Mouse (Mus musculus) limb, embryonic 14.5 days (tissue): ENCODE measurements around the gene Prkcsh. TPM values are rescaled to one million over a fixed set of nuclear protein-coding genes. Genes with fewer than 3 reads are reported as not detected.

ENCODE experiments used
- ATAC-seq: fragments of 200-750 bp; cut with Nextera tagmentation; 2 replicates; pipeline ENCODE4 v1.8.0; 2017; ENCODE audit warnings: low read depth, moderate number of reproducible peaks, moderate TSS enrichment; ENCODE audit not compliant: low FRiP score
- DNase-seq: peaks from one replicate; pipeline ENCODE4 v3.0.0-alpha.2; 2015; ENCODE audit warnings: low spot score
- H3K27ac ChIP-seq: fragments of 300-500 bp; sonication (generic); replicated peaks from 2 replicates; pipeline ENCODE4 v1.5.1; 2014; ENCODE audit warnings: low read depth, mild to moderate bottlenecking, low read length, moderate library complexity, mixed read lengths
- H3K27me3 ChIP-seq: fragments of 300-500 bp; sonication (generic); 2 replicates; pipeline ENCODE4 v1.6.1; 2014; ENCODE audit warnings: low read length, mixed read lengths; ENCODE audit not compliant: control insufficient read depth, insufficient read depth
- H3K36me3 ChIP-seq: fragments of 300-500 bp; sonication (generic); 2 replicates; pipeline ENCODE4 v1.6.1; 2014; ENCODE audit warnings: mild to moderate bottlenecking, low read length, moderate library complexity, mixed read lengths; ENCODE audit not compliant: control insufficient read depth, insufficient read depth
- H3K4me1 ChIP-seq: fragments of 300-500 bp; sonication (generic); 2 replicates; pipeline ENCODE4 v1.6.1; 2014; ENCODE audit warnings: antibody characterized with exemption, low read length, mixed read lengths; ENCODE audit not compliant: control insufficient read depth, insufficient read depth
- H3K4me2 ChIP-seq: fragments of 300-500 bp; sonication (generic); replicated peaks from 2 replicates; pipeline ENCODE4 v1.6.1; 2014; ENCODE audit warnings: low read depth, mild to moderate bottlenecking, low read length, moderate library complexity; ENCODE audit not compliant: severe bottlenecking
- H3K4me3 ChIP-seq: fragments of 300-500 bp; sonication (generic); replicated peaks from 2 replicates; pipeline ENCODE4 v1.5.1; 2014; ENCODE audit warnings: low read length
- H3K9ac ChIP-seq: fragments of 300-500 bp; sonication (generic); 2 replicates; pipeline ENCODE4 v1.6.1; 2014; ENCODE audit warnings: mild to moderate bottlenecking, low read depth, low read length, moderate library complexity; ENCODE audit not compliant: severe bottlenecking
- H3K9me3 ChIP-seq: fragments of 300-500 bp; sonication (generic); 2 replicates; pipeline ENCODE4 v1.6.1; 2016; ENCODE audit warnings: low read length; ENCODE audit not compliant: control insufficient read depth
- POLR2A ChIP-seq: fragments of 200-500 bp; IDR thresholded peaks from 2 replicates; pipeline ENCODE4 v1.8.0; 2012; ENCODE audit warnings: inconsistent platforms, mild to moderate bottlenecking, moderate library complexity, borderline replicate concordance; ENCODE audit not compliant: insufficient read depth, insufficient read length; ENCODE audit errors: extremely low read depth
- WGBS: fragments of 180-500 bp; shearing (Covaris S2); extraction: QIAGEN DNeasy Blood & Tissue Kit; methylation state at CpG from one replicate; pipeline ENCODE4 v1.1.7; 2014; 5-methylcytosine and 5-hydroxymethylcytosine counted together
- polyA plus RNA-seq, 2 experiments: library from polyadenylated mRNA; depleted of rRNA in 1 of 2; stranded (reverse) in 1 of 2; unstranded in 1 of 2; fragments of >200 nt; fragmentation: Nextera tagmentation in 1 of 2; extraction: Ambion mirVana in 1 of 2; gene quantifications; 2 replicates each; pipeline versions ENCODE4 v1.2.1 to v1.2.3; 2012 to 2014

Gene Prkcsh
- polyA plus RNA-seq, 2 experiments: 89.0 to 156 TPM

- H3K9ac ChIP-seq: no peak overlapping the region
- no peak for DNase-seq
- no peaks in the 10 kb centered on the region for H3K27me3 ChIP-seq
- H3K9me3 ChIP-seq: no peaks in the 10 kb centered on the region
- H3K36me3 ChIP-seq: peaks cover 86% of the 10 kb centered on the region
- no peak for TF ChIP-seq POLR2A
- no peak overlapping the region for H3K4me3 ChIP-seq
- H3K4me1 ChIP-seq: no peaks in the 10 kb centered on the region
- no peak overlapping the region for H3K27ac ChIP-seq
- no peak for ATAC-seq
- 89% methylated on average over 5 of the region's 5 CpGs for WGBS
- no peak overlapping the region for H3K4me2 ChIP-seq
Observed at GRCm38 (mm10) chr9:22011055-22011454, 8.4 kb downstream of the Prkcsh start.

GRCm38 (mm10) chr9:22012731-22013130 is 10.1 kb downstream of the Prkcsh start:
- no peak for TF ChIP-seq POLR2A
- Histone ChIP-seq H3K36me3 (peaks cover 69% of the 10 kb centered on the region), H3K9ac (no peak overlapping the region), H3K4me2 (no peak overlapping the region), H3K9me3 (no peaks in the 10 kb centered on the region), H3K4me1 (no peaks in the 10 kb centered on the region), H3K4me3 (no peak overlapping the region), H3K27me3 (no peaks in the 10 kb centered on the region), H3K27ac (no peak overlapping the region)
- no peak for DNase-seq
- ATAC-seq: no peak
- WGBS: 93% methylated on average over 7 of the region's 13 CpGs

- peaks cover 34% of the 10 kb centered on the region for H3K36me3 ChIP-seq
- no peak for TF ChIP-seq POLR2A
- no peaks in the 10 kb centered on the region for H3K27me3 ChIP-seq
- no peak overlapping the region for H3K4me3 ChIP-seq
- H3K27ac ChIP-seq: no peak overlapping the region
- no peak overlapping the region for H3K4me2 ChIP-seq
- no peak for ATAC-seq
- no peak for DNase-seq
- H3K4me1 ChIP-seq: no peaks in the 10 kb centered on the region
- WGBS: 72% methylated on average over 10 of the region's 10 CpGs
- H3K9ac ChIP-seq: no peak overlapping the region
- no peaks in the 10 kb centered on the region for H3K9me3 ChIP-seq
Observed at GRCm38 (mm10) chr9:22016245-22016644, 13.6 kb downstream of the Prkcsh start.

GRCm38 (mm10) chr9:22017208-22017825 is 14.7 kb downstream of the Prkcsh start:
- H3K36me3 ChIP-seq: peaks cover 23% of the 10 kb centered on the region
- H3K9me3 ChIP-seq: no peaks in the 10 kb centered on the region
- H3K4me1 ChIP-seq: no peaks in the 10 kb centered on the region
- H3K4me3 ChIP-seq: no peak overlapping the region
- no peak for ATAC-seq
- H3K9ac ChIP-seq: no peak overlapping the region
- H3K27me3 ChIP-seq: no peaks in the 10 kb centered on the region
- TF ChIP-seq POLR2A: no peak
- H3K4me2 ChIP-seq: no peak overlapping the region
- DNase-seq: no peak
- H3K27ac ChIP-seq: no peak overlapping the region
- 70% methylated on average over 7 of the region's 7 CpGs for WGBS

- no peaks in the 10 kb centered on the region for H3K9me3 ChIP-seq
- ATAC-seq (no peak), DNase-seq (no peak)
Observed at GRCm38 (mm10) chr9:22024592-22024991, 22.0 kb downstream of the Prkcsh start.

More at GRCm38 (mm10) chr9:22024592-22024991, 22.0 kb downstream of the Prkcsh start:
- H3K27ac ChIP-seq: no peak overlapping the region
- no peaks in the 10 kb centered on the region for H3K27me3 ChIP-seq
- no peak for TF ChIP-seq POLR2A
- H3K4me1 ChIP-seq: no peaks in the 10 kb centered on the region
- no peaks in the 10 kb centered on the region for H3K36me3 ChIP-seq
- H3K9ac ChIP-seq: no peak overlapping the region
- H3K4me2 ChIP-seq: no peak overlapping the region
- WGBS: 50% methylated on average over 8 of the region's 8 CpGs
- no peak overlapping the region for H3K4me3 ChIP-seq
